Mouse (Mus musculus) megakaryocyte, embryonic 14.5 days (primary cell): Measurements from ENCODE around the gene Mmp20. TPM values are rescaled to one million over a fixed set of nuclear protein-coding genes. Genes with fewer than 3 reads are reported as not detected.

Experiments
- H3K27me3 ChIP-seq: replicated peaks from 2 replicates; pipeline ENCODE3; 2012; ENCODE audit warnings: inconsistent platforms
- H3K36me3 ChIP-seq: replicated peaks from 2 replicates; pipeline ENCODE3; 2012; ENCODE audit warnings: low read length, inconsistent platforms, mixed read lengths
- H3K4me1 ChIP-seq: 2 replicates; pipeline ENCODE4 v1.6.1; 2012; ENCODE audit warnings: inconsistent platforms
- H3K4me3 ChIP-seq: replicated peaks from 2 replicates; pipeline ENCODE3; 2012; ENCODE audit warnings: moderate library complexity, mild to moderate bottlenecking, inconsistent platforms
- H3K9me3 ChIP-seq: 2 replicates; pipeline ENCODE4 v1.6.1; 2012; ENCODE audit warnings: inconsistent platforms
- FLI1 ChIP-seq: IDR thresholded peaks from 2 replicates; pipeline ENCODE4 v1.6.1; 2012; ENCODE audit warnings: low read length, inconsistent platforms, mixed read lengths
- GATA1 ChIP-seq: IDR thresholded peaks from 3 replicates; pipeline ENCODE4 v1.6.1; 2012; ENCODE audit warnings: mixed read lengths, low read length, inconsistent platforms, borderline replicate concordance
- polyA plus RNA-seq: library from polyadenylated mRNA; stranded (reverse); fragments of >175 nt; gene quantifications from 2 replicates; pipeline ENCODE4 v1.2.3, GENCODE M21; 2012; ENCODE audit warnings: low replicate concordance; ENCODE audit not compliant: insufficient read depth

Gene Mmp20
- polyA plus RNA-seq, 1 experiment: not detected

GRCm38 (mm10) chr9:7650397-7651180 lies 22.6 kb downstream of the Mmp20 start:
- Histone ChIP-seq H3K4me1 (peaks cover 9% of the 10 kb centered on the region), H3K4me3 (no peak overlapping the region), H3K9me3 (no peaks in the 10 kb centered on the region), H3K27me3 (peaks cover 6% of the 10 kb centered on the region), H3K36me3 (no peaks in the 10 kb centered on the region)
- TF ChIP-seq FLI1: no peak
- no peak for TF ChIP-seq GATA1

- Histone ChIP-seq H3K27me3 (peaks cover 12% of the 10 kb centered on the region), H3K4me3 (no peak overlapping the region), H3K4me1 (peaks cover 9% of the 10 kb centered on the region), H3K9me3 (no peaks in the 10 kb centered on the region), H3K36me3 (no peaks in the 10 kb centered on the region)
- TF ChIP-seq FLI1 (no peak), GATA1 (no peak)
Observed at GRCm38 (mm10) chr9:7652351-7653085, 24.5 kb downstream of the Mmp20 start.

GRCm38 (mm10) chr9:7657946-7658345 lies 29.9 kb downstream of the Mmp20 start:
- H3K36me3 ChIP-seq: no peaks in the 10 kb centered on the region
- TF ChIP-seq FLI1: no peak
- TF ChIP-seq GATA1: no peak

GRCm38 (mm10) chr9:7659469-7660020 lies 31.5 kb downstream of the Mmp20 start:
- Histone ChIP-seq H3K27me3 (peaks cover 12% of the 10 kb centered on the region), H3K36me3 (no peaks in the 10 kb centered on the region), H3K9me3 (peaks cover 6% of the 10 kb centered on the region), H3K4me1 (peaks cover 2% of the 10 kb centered on the region; the same call in 1 of the 2 replicates), H3K4me3 (no peak overlapping the region)
- no peak for TF ChIP-seq FLI1
- no peak for TF ChIP-seq GATA1

More at GRCm38 (mm10) chr9:7657946-7658345, 29.9 kb downstream of the Mmp20 start:
- no peaks in the 10 kb centered on the region for H3K9me3 ChIP-seq
- H3K4me3 ChIP-seq: no peak overlapping the region
- peaks cover 16% of the 10 kb centered on the region for H3K27me3 ChIP-seq
- no peaks in the 10 kb centered on the region; the same call in 1 of the 2 replicates for H3K4me1 ChIP-seq

GRCm38 (mm10) chr9:7661371-7661770 lies 33.3 kb downstream of the Mmp20 start:
- Histone ChIP-seq H3K4me3 (no peak overlapping the region), H3K9me3 (peaks cover 17% of the 10 kb centered on the region), H3K4me1 (peaks cover 10% of the 10 kb centered on the region), H3K27me3 (peaks cover 12% of the 10 kb centered on the region), H3K36me3 (no peaks in the 10 kb centered on the region)
- TF ChIP-seq FLI1 (no peak), GATA1 (no peak)

GRCm38 (mm10) chr9:7669674-7670073 lies 41.6 kb downstream of the Mmp20 start:
- Histone ChIP-seq H3K27me3 (no peaks in the 10 kb centered on the region), H3K9me3 (peaks cover 14% of the 10 kb centered on the region), H3K4me3 (no peak overlapping the region), H3K36me3 (no peaks in the 10 kb centered on the region), H3K4me1 (peaks cover 28% of the 10 kb centered on the region)
- no peak for TF ChIP-seq FLI1
- TF ChIP-seq GATA1: no peak

- peaks cover 4% of the 10 kb centered on the region for H3K27me3 ChIP-seq
- peaks cover 23% of the 10 kb centered on the region for H3K4me1 ChIP-seq
- H3K36me3 ChIP-seq: no peaks in the 10 kb centered on the region
- H3K4me3 ChIP-seq: peak overlapping the region; percentile 31
- no peak for TF ChIP-seq FLI1
- no peak for TF ChIP-seq GATA1
- peaks cover 2% of the 10 kb centered on the region; the same call in 1 of the 2 replicates for H3K9me3 ChIP-seq
Observed at GRCm38 (mm10) chr9:7672985-7673384, 45.0 kb downstream of the Mmp20 start.

- no peak for TF ChIP-seq FLI1
- TF ChIP-seq GATA1: no peak
- Histone ChIP-seq H3K4me1 (peaks cover 10% of the 10 kb centered on the region), H3K36me3 (no peaks in the 10 kb centered on the region), H3K9me3 (peaks cover 2% of the 10 kb centered on the region; the same call in 1 of the 2 replicates), H3K4me3 (no peak overlapping the region), H3K27me3 (peaks cover 13% of the 10 kb centered on the region)
Observed at GRCm38 (mm10) chr9:7678154-7678837, 50.3 kb downstream of the Mmp20 start.

- Histone ChIP-seq H3K27me3 (peaks cover 17% of the 10 kb centered on the region), H3K4me3 (no peak overlapping the region), H3K36me3 (no peaks in the 10 kb centered on the region), H3K4me1 (peaks cover 13% of the 10 kb centered on the region), H3K9me3 (peaks cover 5% of the 10 kb centered on the region; the same call in 1 of the 2 replicates)
- TF ChIP-seq GATA1 (no peak), FLI1 (no peak)
Observed at GRCm38 (mm10) chr9:7682081-7682618, 54.1 kb downstream of the Mmp20 start.
